Mouse (Mus musculus) embryonic fibroblast, embryonic 13.5 days (primary cell): Measurements from ENCODE around the gene Fkbp5.

Experiments used
- CTCF ChIP-seq: IDR thresholded peaks from 2 replicates; pipeline ENCODE4 v1.5.1; 2011; ENCODE audit warnings: mild to moderate bottlenecking, control low read depth, low read length, moderate library complexity, borderline replicate concordance; ENCODE audit not compliant: insufficient read depth
- POLR2A ChIP-seq: IDR thresholded peaks from 2 replicates; pipeline ENCODE4 v1.6.1; 2011; ENCODE audit warnings: low read depth, mild to moderate bottlenecking, control low read depth, low read length, moderate library complexity

GRCm38 (mm10) chr17:28484704-28485445 is 32.5 kb downstream of the Fkbp5 start:
- TF ChIP-seq CTCF (no peak), POLR2A (no peak)
